Comparison of ENCODE assay signal across 8 mouse cellular contexts in the genomic region with DNA sequence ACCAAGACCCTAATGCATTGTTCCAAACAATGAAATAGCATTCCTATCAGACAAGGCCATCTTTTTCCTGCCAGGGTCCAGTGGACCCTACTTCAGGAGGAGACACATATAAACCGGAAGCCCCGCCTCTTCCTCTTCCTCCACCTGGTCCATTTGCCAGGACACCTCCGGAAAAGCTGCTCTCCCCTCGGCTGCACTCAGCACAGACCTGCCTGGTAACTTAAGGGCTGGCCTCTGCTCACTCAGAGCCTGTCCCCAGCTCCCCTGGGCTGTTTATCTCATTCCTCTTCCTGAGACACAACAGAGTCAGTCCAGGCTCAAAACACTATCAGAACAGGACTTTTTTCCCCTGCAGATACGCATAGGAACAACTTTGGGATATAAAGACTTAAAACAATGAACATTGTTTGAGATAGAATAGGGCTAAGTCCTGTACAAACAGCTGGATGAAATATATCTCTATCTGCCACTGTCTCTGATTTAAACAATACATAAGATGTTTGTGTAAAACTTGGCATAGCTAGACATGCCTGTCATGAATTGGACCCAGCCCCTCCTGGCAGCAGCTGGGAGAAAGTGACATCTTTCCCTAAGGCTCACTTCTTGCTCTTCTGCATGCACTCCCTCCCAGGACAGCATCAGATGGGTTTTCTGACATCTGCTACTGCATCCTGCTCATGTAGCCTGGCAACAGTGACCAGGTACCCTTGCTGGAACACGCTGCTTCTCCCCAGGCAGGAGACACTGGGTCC.
DNase-seq lines count a peak whose midpoint lies in the region; ATAC-seq and TF ChIP-seq lines count a peak whose summit lies in the region.

No protein-coding gene starts in this region.

- H3K36me3 ChIP-seq in forebrain, embryonic 15.5 days, result no peaks in the 10 kb centered on the region
- no peaks in the 10 kb centered on the region for H3K36me3 ChIP-seq in forebrain, postnatal 0 days (ENCODE audit: insufficient read depth)
- H3K36me3 ChIP-seq in heart, embryonic 14.5 days (ENCODE audit: control insufficient read depth, insufficient read depth, low read length), result no peaks in the 10 kb centered on the region

- no peaks in the 10 kb centered on the region for H3K27me3 ChIP-seq in forebrain, embryonic 15.5 days
- no peaks in the 10 kb centered on the region for H3K27me3 ChIP-seq in forebrain, postnatal 0 days (ENCODE audit: insufficient read depth, low read length)
- H3K27me3 ChIP-seq in heart, embryonic 14.5 days (ENCODE audit: control insufficient read depth, insufficient read depth, low read length), result no peaks in the 10 kb centered on the region

- ATAC-seq in forebrain, embryonic 15.5 days (replicated peaks), result no peak
- no peak; the same call in 1 of the 2 replicates for ATAC-seq in forebrain, postnatal 0 days
- ATAC-seq in heart, embryonic 14.5 days (ENCODE audit: insufficient number of reproducible peaks, insufficient read depth, low FRiP score, low read depth), result peak; percentile 87
- ATAC-seq in megakaryocyte-erythroid progenitor cell, adult 5-6 weeks (replicated peaks; ENCODE audit: low FRiP score, low TSS enrichment, poor library complexity, severe bottlenecking), result no peak

- 82% methylated on average over 6 of the region's 6 CpGs for WGBS in forebrain, embryonic 15.5 days
- WGBS in forebrain, postnatal 0 days, result 80% methylated on average over 6 of the region's 6 CpGs
- WGBS in heart, embryonic 14.5 days, result 48% methylated on average over 6 of the region's 6 CpGs

- no peak for TF ChIP-seq CTCF in forebrain, postnatal 0 days (IDR thresholded peaks at IDR 0.05; ENCODE audit: low read depth)

- no peak overlapping the region for H3K9ac ChIP-seq in forebrain, embryonic 15.5 days (replicated peaks)
- no peak overlapping the region for H3K9ac ChIP-seq in forebrain, postnatal 0 days
- H3K9ac ChIP-seq in heart, embryonic 14.5 days (ENCODE audit: low read length), result no peak overlapping the region

- H3K27ac ChIP-seq in forebrain, embryonic 15.5 days (replicated peaks), result 0 out of 2 replicates have a peak overlapping the region, but pooled peaks have one; percentile 2
- no peak overlapping the region for H3K27ac ChIP-seq in forebrain, postnatal 0 days (ENCODE audit: low read depth, low read length)
- peak overlapping the region; percentile 81 to 82 for H3K27ac ChIP-seq in heart, embryonic 14.5 days (replicated peaks in 1 of 2; ENCODE audit: control insufficient read depth in 1 of 2, insufficient read depth in 1 of 2, low read depth in 2 of 2, low read length in 2 of 2)

- DNase-seq in forebrain, postnatal 0 days, result no peak
- peak; percentile 81 for DNase-seq in kidney, postnatal 10 days
- peak; percentile 71 to 90 for DNase-seq in lung, postnatal 4 days
- no peak for DNase-seq in spleen, postnatal 4 days (ENCODE audit: low spot score in 2 of 2)
- no peak for DNase-seq in layer of hippocampus, adult 9-11 months

- no peaks in the 10 kb centered on the region for H3K4me1 ChIP-seq in forebrain, embryonic 15.5 days
- H3K4me1 ChIP-seq in forebrain, postnatal 0 days (ENCODE audit: insufficient read depth), result no peaks in the 10 kb centered on the region
- peaks cover 3 to 6% of the 10 kb centered on the region in 2 experiments; a peak in 2 of 4 replicates for H3K4me1 ChIP-seq in heart, embryonic 14.5 days (ENCODE audit: control insufficient read depth in 2 of 2, insufficient read depth in 2 of 2, low read length in 2 of 2)

- no peak overlapping the region for H3K4me3 ChIP-seq in forebrain, embryonic 15.5 days
- H3K4me3 ChIP-seq in forebrain, postnatal 0 days (ENCODE audit: low read depth, low read length), result no peak overlapping the region
- no peak overlapping the region for H3K4me3 ChIP-seq in heart, embryonic 14.5 days (ENCODE audit: control insufficient read depth in 1 of 2, insufficient read depth in 1 of 2, low read depth in 1 of 2, low read length in 2 of 2)

- no peaks in the 10 kb centered on the region for H3K9me3 ChIP-seq in forebrain, embryonic 15.5 days
- H3K9me3 ChIP-seq in forebrain, postnatal 0 days (ENCODE audit: low read length), result no peaks in the 10 kb centered on the region
- H3K9me3 ChIP-seq in heart, embryonic 14.5 days (ENCODE audit: control insufficient read depth, low read length), result no peaks in the 10 kb centered on the region

- H3K4me2 ChIP-seq in forebrain, embryonic 15.5 days (replicated peaks), result no peak overlapping the region
- no peak overlapping the region for H3K4me2 ChIP-seq in forebrain, postnatal 0 days (ENCODE audit: low read depth)
- H3K4me2 ChIP-seq in heart, embryonic 14.5 days (ENCODE audit: low read length), result no peak overlapping the region

Comparison
In these comparisons a context has a peak if more than half of its experiments do, and no peak if none do; other contexts are left out.
1. DNase-seq: peak in kidney, postnatal 10 days (single experiment) and lung, postnatal 4 days (2 of 2); none in forebrain, postnatal 0 days (single experiment), spleen, postnatal 4 days (0 of 2) and layer of hippocampus, adult 9-11 months (single experiment).